Mouse (Mus musculus) myocyte (in vitro differentiated cells): ENCODE data around the gene Pex5.

ENCODE experiments used
- E2F4 ChIP-seq: IDR thresholded peaks from one replicate; pipeline ENCODE4 v1.6.1; 2011; ENCODE audit warnings: mild to moderate bottlenecking, control low read depth, moderate library complexity; ENCODE audit not compliant: insufficient read depth
- MAX ChIP-seq: IDR thresholded peaks from one replicate; pipeline ENCODE4 v1.6.1; 2011; ENCODE audit warnings: low read depth, mild to moderate bottlenecking, control low read depth
- MYOD1 ChIP-seq, 3 experiments: IDR thresholded peaks; one replicate each; pipeline ENCODE4 v1.6.1; 2011; ENCODE audit warnings: control low read depth in 2 of 3, low read depth in 2 of 3, mild to moderate bottlenecking in 2 of 3, moderate library complexity in 1 of 3; ENCODE audit not compliant: insufficient read length in 2 of 3, control insufficient read depth in 1 of 3
- MYOG ChIP-seq, 3 experiments: IDR thresholded peaks; one replicate each; pipeline ENCODE4 v1.6.1; 2011; ENCODE audit warnings: control low read depth in 2 of 3, low read depth in 2 of 3, mild to moderate bottlenecking in 2 of 3; ENCODE audit not compliant: insufficient read length in 2 of 3, control insufficient read depth in 1 of 3, insufficient read depth in 1 of 3
- POLR2A ChIP-seq: IDR thresholded peaks from one replicate; pipeline ENCODE4 v1.6.1; 2011; ENCODE audit warnings: low read depth, mild to moderate bottlenecking, control low read depth, moderate library complexity; ENCODE audit not compliant: insufficient read length
- POLR2AphosphoS2 ChIP-seq: IDR thresholded peaks from one replicate; pipeline ENCODE4 v1.6.1; 2011; ENCODE audit warnings: low read depth, control low read depth; ENCODE audit not compliant: insufficient read length
- TCF12 ChIP-seq: IDR thresholded peaks from one replicate; pipeline ENCODE4 v1.6.1; 2011; ENCODE audit warnings: mild to moderate bottlenecking, control low read depth; ENCODE audit not compliant: poor library complexity, insufficient read depth, severe bottlenecking

- TF ChIP-seq MYOD1 (IDR thresholded peaks at IDR 0.05; ENCODE audit: control insufficient read depth in 1 of 3, insufficient read length in 2 of 3, low read depth in 2 of 3) (no peak), E2F4 (no peak), POLR2A (no peak), MAX (no peak), POLR2AphosphoS2 (no peak), MYOG (IDR thresholded peaks at IDR 0.05; ENCODE audit: control insufficient read depth in 1 of 3, insufficient read depth in 1 of 3, insufficient read length in 2 of 3, low read depth in 2 of 3) (no peak), TCF12 (no peak)
These were observed 12.4 kb upstream of the Pex5 start for GRCm38 (mm10) chr6:124427289-124427688.
